Mouse (Mus musculus): Measurements from ENCODE around the gene Tmem98. TPM values are rescaled to one million over a fixed set of nuclear protein-coding genes. Genes with fewer than 3 reads are reported as not detected.

Gene Tmem98
- total RNA-seq, 4 experiments from 2014 or later: 11.0 to 16.9 (median 12.1) TPM

GRCm38 (mm10) chr11:80853014-80853413 is 43.0 kb downstream of the Tmem98 start:
- no peak for DNase-seq (ENCODE audit: low spot score in 2 of 2)

- DNase-seq (ENCODE audit: low spot score in 2 of 2): no peak
Observed at GRCm38 (mm10) chr11:80854430-80854829, 44.5 kb downstream of the Tmem98 start.

- no peak for DNase-seq (ENCODE audit: low spot score in 2 of 2)
Observed at GRCm38 (mm10) chr11:80854908-80855307, 44.9 kb downstream of the Tmem98 start.

GRCm38 (mm10) chr11:80856827-80857226 is 46.9 kb downstream of the Tmem98 start:
- DNase-seq (ENCODE audit: low spot score in 2 of 2): no peak

GRCm38 (mm10) chr11:80858065-80858464 is 48.1 kb downstream of the Tmem98 start, which contains the start of gene Spaca3:
TSS of gene Spaca3 (plus strand) at chr11:80858365.
- no peak for DNase-seq (ENCODE audit: low spot score in 2 of 2)

- DNase-seq (ENCODE audit: low spot score in 2 of 2): no peak
Observed at GRCm38 (mm10) chr11:80862941-80863340, 53.0 kb downstream of the Tmem98 start.

- DNase-seq (ENCODE audit: low spot score in 2 of 2): no peak
Observed at GRCm38 (mm10) chr11:80868039-80868438, 58.1 kb downstream of the Tmem98 start.

Other genes with a start within 250 kb of the Tmem98 start
- gene Myo1d, start 30.1 kb upstream of the Tmem98 start, total RNA-seq (2022): 10 to 100 TPM in 3 of 4 experiments, 1 to 10 TPM in 1; 9.5 to 10.8 (median 10.7) TPM
- gene Spaca3, start 48.2 kb downstream of the Tmem98 start, total RNA-seq (2022): not detected